Mouse (Mus musculus): ENCODE results near the gene Nudt16l1. TPM values are rescaled to one million over a fixed set of nuclear protein-coding genes. Genes with fewer than 3 reads are reported as not detected.

Gene Nudt16l1
- total and polyA plus RNA-seq, 3 experiments: 20.5 to 42.9 (median 21.7) TPM

- no peak overlapping the region for H3K4me3 ChIP-seq (ENCODE audit: low read depth, low read length)
- DNase-seq (ENCODE audit: low spot score): no peak
Observed at GRCm38 (mm10) chr16:4912907-4913782, 25.4 kb upstream of the Nudt16l1 start.

GRCm38 (mm10) chr16:4913783-4914735 is 24.5 kb upstream of the Nudt16l1 start:
- no peaks in the 10 kb centered on the region for H3K9me3 ChIP-seq (replicated peaks)
- H3K4me1 ChIP-seq (ENCODE audit: insufficient read depth, low read depth, low read length): peaks cover 15% of the 10 kb centered on the region
- no peak for TF ChIP-seq GATA1 (IDR thresholded peaks at IDR 0.05; ENCODE audit: borderline replicate concordance, low read length)
- no peak for TF ChIP-seq TAL1 (conservative IDR thresholded peaks at IDR 0.05; ENCODE audit: low read depth, low read length)
- peak; percentile 89 for TF ChIP-seq CTCF (IDR thresholded peaks at IDR 0.05; ENCODE audit: low read depth, low read length)
- TF ChIP-seq POLR2AphosphoS5 (IDR thresholded peaks at IDR 0.05; ENCODE audit: insufficient replicate concordance, low read depth, low read length): no peak
- no peak for TF ChIP-seq GATA2 (IDR thresholded peaks at IDR 0.05; ENCODE audit: borderline replicate concordance, low read depth, low read length)
- H3K27me3 ChIP-seq (ENCODE audit: insufficient read depth, low read length): no peaks in the 10 kb centered on the region
- DNase-seq (ENCODE audit: low spot score) (no peak), ATAC-seq (ENCODE audit: extremely low read depth, insufficient number of reproducible peaks, low FRiP score, poor library complexity, severe bottlenecking) (peak; percentile 52; the same call in 1 of the 2 replicates)
- no peak overlapping the region for H3K4me3 ChIP-seq (ENCODE audit: low read depth, low read length)
- peaks cover 80% of the 10 kb centered on the region for H3K36me3 ChIP-seq (replicated peaks)

More at GRCm38 (mm10) chr16:4912907-4913782, 25.4 kb upstream of the Nudt16l1 start:
- peaks cover 82% of the 10 kb centered on the region for H3K36me3 ChIP-seq (replicated peaks)
- no peak for ATAC-seq (ENCODE audit: extremely low read depth, insufficient number of reproducible peaks, low FRiP score, poor library complexity, severe bottlenecking)
- no peaks in the 10 kb centered on the region for H3K27me3 ChIP-seq (ENCODE audit: insufficient read depth, low read length)
- peaks cover 18% of the 10 kb centered on the region for H3K4me1 ChIP-seq (ENCODE audit: insufficient read depth, low read depth, low read length)
- H3K9me3 ChIP-seq (replicated peaks): no peaks in the 10 kb centered on the region
- TF ChIP-seq TAL1 (conservative IDR thresholded peaks at IDR 0.05; ENCODE audit: low read depth, low read length) (no peak), GATA1 (IDR thresholded peaks at IDR 0.05; ENCODE audit: borderline replicate concordance, low read length) (no peak)

- no peak overlapping the region for H3K4me3 ChIP-seq (ENCODE audit: low read depth, low read length)
- peaks cover 78% of the 10 kb centered on the region for H3K36me3 ChIP-seq (replicated peaks)
Observed at GRCm38 (mm10) chr16:4915931-4916330, 22.6 kb upstream of the Nudt16l1 start.

GRCm38 (mm10) chr16:4916608-4917007 is 22.0 kb upstream of the Nudt16l1 start:
- Histone ChIP-seq H3K4me1 (ENCODE audit: insufficient read depth, low read depth, low read length) (peaks cover 15% of the 10 kb centered on the region), H3K27me3 (ENCODE audit: insufficient read depth, low read length) (no peaks in the 10 kb centered on the region), H3K36me3 (replicated peaks) (peaks cover 74% of the 10 kb centered on the region), H3K9me3 (replicated peaks) (no peaks in the 10 kb centered on the region), H3K4me3 (ENCODE audit: low read depth, low read length) (no peak overlapping the region)
- no peak for DNase-seq (ENCODE audit: low spot score)
- TF ChIP-seq POLR2AphosphoS5 (IDR thresholded peaks at IDR 0.05; ENCODE audit: insufficient replicate concordance, low read depth, low read length) (no peak), GATA2 (IDR thresholded peaks at IDR 0.05; ENCODE audit: borderline replicate concordance, low read depth, low read length) (no peak), TAL1 (conservative IDR thresholded peaks at IDR 0.05; ENCODE audit: low read depth, low read length) (no peak), CTCF (IDR thresholded peaks at IDR 0.05; ENCODE audit: low read depth, low read length) (no peak), GATA1 (IDR thresholded peaks at IDR 0.05; ENCODE audit: borderline replicate concordance, low read length) (no peak)
- ATAC-seq (ENCODE audit: extremely low read depth, insufficient number of reproducible peaks, low FRiP score, poor library complexity, severe bottlenecking): no peak

More at GRCm38 (mm10) chr16:4915931-4916330, 22.6 kb upstream of the Nudt16l1 start:
- ATAC-seq (ENCODE audit: extremely low read depth, insufficient number of reproducible peaks, low FRiP score, poor library complexity, severe bottlenecking) (no peak), DNase-seq (ENCODE audit: low spot score) (no peak)
- Histone ChIP-seq H3K9me3 (replicated peaks) (no peaks in the 10 kb centered on the region), H3K4me1 (ENCODE audit: insufficient read depth, low read depth, low read length) (peaks cover 15% of the 10 kb centered on the region), H3K27me3 (ENCODE audit: insufficient read depth, low read length) (no peaks in the 10 kb centered on the region)
- no peak for TF ChIP-seq GATA2 (IDR thresholded peaks at IDR 0.05; ENCODE audit: borderline replicate concordance, low read depth, low read length)

GRCm38 (mm10) chr16:4920556-4920955 is 18.0 kb upstream of the Nudt16l1 start:
- Histone ChIP-seq H3K27me3 (ENCODE audit: insufficient read depth, low read length) (no peaks in the 10 kb centered on the region), H3K36me3 (replicated peaks) (peaks cover 74% of the 10 kb centered on the region), H3K4me1 (ENCODE audit: insufficient read depth, low read depth, low read length) (peaks cover 2% of the 10 kb centered on the region; the same call in 1 of the 2 replicates), H3K4me3 (ENCODE audit: low read depth, low read length) (no peak overlapping the region), H3K9me3 (replicated peaks) (no peaks in the 10 kb centered on the region)
- no peak for DNase-seq (ENCODE audit: low spot score)
- no peak for ATAC-seq (ENCODE audit: extremely low read depth, insufficient number of reproducible peaks, low FRiP score, poor library complexity, severe bottlenecking)
- TF ChIP-seq GATA1 (IDR thresholded peaks at IDR 0.05; ENCODE audit: borderline replicate concordance, low read length) (no peak), CTCF (IDR thresholded peaks at IDR 0.05; ENCODE audit: low read depth, low read length) (no peak)

GRCm38 (mm10) chr16:4922481-4922880 is 16.1 kb upstream of the Nudt16l1 start:
- DNase-seq (ENCODE audit: low spot score): no peak

More at GRCm38 (mm10) chr16:4922481-4922880, 16.1 kb upstream of the Nudt16l1 start:
- H3K4me1 ChIP-seq (ENCODE audit: insufficient read depth, low read depth, low read length): no peaks in the 10 kb centered on the region
- ATAC-seq (ENCODE audit: extremely low read depth, insufficient number of reproducible peaks, low FRiP score, poor library complexity, severe bottlenecking): no peak
- no peaks in the 10 kb centered on the region for H3K27me3 ChIP-seq (ENCODE audit: insufficient read depth, low read length)
- no peak overlapping the region for H3K4me3 ChIP-seq (ENCODE audit: low read depth, low read length)
- no peaks in the 10 kb centered on the region for H3K9me3 ChIP-seq (replicated peaks)
- peaks cover 80% of the 10 kb centered on the region for H3K36me3 ChIP-seq (replicated peaks)
- TF ChIP-seq GATA2 (IDR thresholded peaks at IDR 0.05; ENCODE audit: borderline replicate concordance, low read depth, low read length): no peak
- no peak for TF ChIP-seq TAL1 (conservative IDR thresholded peaks at IDR 0.05; ENCODE audit: low read depth, low read length)
- no peak for TF ChIP-seq GATA1 (IDR thresholded peaks at IDR 0.05; ENCODE audit: borderline replicate concordance, low read length)
- TF ChIP-seq POLR2AphosphoS5 (IDR thresholded peaks at IDR 0.05; ENCODE audit: insufficient replicate concordance, low read depth, low read length): no peak
- no peak for TF ChIP-seq CTCF (IDR thresholded peaks at IDR 0.05; ENCODE audit: low read depth, low read length)

Data from G1E (cell line).